Mouse (Mus musculus) kidney, embryonic 14.5 days (tissue): ENCODE results near the gene Atp10a. TPM values are rescaled to one million over a fixed set of nuclear protein-coding genes. Genes with fewer than 3 reads are reported as not detected.

Experiments
- ATAC-seq: fragments of 200-750 bp; cut with Nextera tagmentation; 2 replicates; pipeline ENCODE4 v1.8.0; 2017; ENCODE audit warnings: moderate number of reproducible peaks, mild to moderate bottlenecking, moderate TSS enrichment, moderate library complexity; ENCODE audit not compliant: low FRiP score, low TSS enrichment
- H3K27ac ChIP-seq: fragments of 300-500 bp; sonication (generic); 2 replicates; pipeline ENCODE4 v1.5.1; 2014; ENCODE audit warnings: low read depth, mild to moderate bottlenecking, low read length, moderate library complexity, mixed read lengths
- H3K27me3 ChIP-seq: fragments of 300-500 bp; sonication (generic); 2 replicates; pipeline ENCODE4 v1.6.1; 2014; ENCODE audit warnings: mild to moderate bottlenecking, low read length; ENCODE audit not compliant: control insufficient read depth, insufficient read depth
- H3K36me3 ChIP-seq: fragments of 300-500 bp; sonication (generic); 2 replicates; pipeline ENCODE4 v1.6.1; 2014; ENCODE audit warnings: low read length, mixed read lengths; ENCODE audit not compliant: control insufficient read depth, insufficient read depth
- H3K4me1 ChIP-seq: fragments of 300-500 bp; sonication (generic); 2 replicates; pipeline ENCODE4 v1.6.1; 2014; ENCODE audit warnings: low read length, mixed read lengths; ENCODE audit not compliant: control insufficient read depth, insufficient read depth
- H3K4me2 ChIP-seq: fragments of 300-500 bp; sonication (generic); replicated peaks from 2 replicates; pipeline ENCODE4 v1.6.1; 2014; ENCODE audit warnings: low read depth, mild to moderate bottlenecking, low read length
- H3K4me3 ChIP-seq: fragments of 300-500 bp; sonication (generic); 2 replicates; pipeline ENCODE4 v1.5.1; 2014; ENCODE audit warnings: mild to moderate bottlenecking, low read length
- H3K9ac ChIP-seq: fragments of 300-500 bp; sonication (generic); 2 replicates; pipeline ENCODE4 v1.6.1; 2014; ENCODE audit warnings: low read depth, mild to moderate bottlenecking, low read length, moderate library complexity
- H3K9me3 ChIP-seq: fragments of 300-500 bp; sonication (generic); 2 replicates; pipeline ENCODE4 v1.6.1; 2016; ENCODE audit warnings: low read length; ENCODE audit not compliant: control insufficient read depth
- WGBS: fragments of 180-500 bp; shearing (Covaris S2); extraction: QIAGEN DNeasy Blood & Tissue Kit; methylation state at CpG from one replicate; pipeline ENCODE4 v1.1.7; 2014; 5-methylcytosine and 5-hydroxymethylcytosine counted together
- polyA plus RNA-seq: library from polyadenylated mRNA; unstranded; fragments of >200 nt; fragmentation: Nextera tagmentation; extraction: Ambion mirVana; gene quantifications from 2 replicates; pipeline ENCODE4 v1.2.1, GENCODE M21; 2014

Atp10a gene
- polyA plus RNA-seq, 1 experiment from 2014 or later = 4.6 TPM

DNA sequence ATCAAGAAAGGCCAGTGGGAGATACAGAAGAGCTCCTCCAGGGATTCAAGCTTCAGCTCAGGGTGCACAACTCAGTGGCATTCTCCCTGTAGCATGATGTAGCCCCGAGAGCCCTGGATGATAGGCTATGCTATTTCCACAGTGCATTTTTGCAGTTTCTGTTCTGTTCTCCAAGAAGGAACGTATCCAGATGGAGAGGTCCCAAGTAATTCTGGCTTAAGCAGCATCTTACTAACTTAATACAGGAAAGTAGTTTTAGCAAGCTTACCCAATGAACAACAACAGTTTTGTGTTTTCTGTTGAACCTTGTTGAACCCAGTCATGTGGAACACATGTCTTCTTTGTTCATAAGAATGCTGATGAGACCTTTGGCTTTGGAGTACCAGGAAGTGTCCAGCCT lies 62.6 kb downstream of the Atp10a start:
- no peaks in the 10 kb centered on the region for H3K36me3 ChIP-seq
- no peak for ATAC-seq
- H3K9me3 ChIP-seq = no peaks in the 10 kb centered on the region
- WGBS = 90% methylated on average over 2 of the region's 2 CpGs
- H3K9ac ChIP-seq = no peak overlapping the region
- H3K27me3 ChIP-seq = no peaks in the 10 kb centered on the region
- no peak overlapping the region for H3K4me2 ChIP-seq
- no peak overlapping the region for H3K27ac ChIP-seq
- H3K4me3 ChIP-seq = no peak overlapping the region
- H3K4me1 ChIP-seq = 0 out of 2 replicates have a peak, but pooled peaks cover 4% of the 10 kb centered on the region

DNA sequence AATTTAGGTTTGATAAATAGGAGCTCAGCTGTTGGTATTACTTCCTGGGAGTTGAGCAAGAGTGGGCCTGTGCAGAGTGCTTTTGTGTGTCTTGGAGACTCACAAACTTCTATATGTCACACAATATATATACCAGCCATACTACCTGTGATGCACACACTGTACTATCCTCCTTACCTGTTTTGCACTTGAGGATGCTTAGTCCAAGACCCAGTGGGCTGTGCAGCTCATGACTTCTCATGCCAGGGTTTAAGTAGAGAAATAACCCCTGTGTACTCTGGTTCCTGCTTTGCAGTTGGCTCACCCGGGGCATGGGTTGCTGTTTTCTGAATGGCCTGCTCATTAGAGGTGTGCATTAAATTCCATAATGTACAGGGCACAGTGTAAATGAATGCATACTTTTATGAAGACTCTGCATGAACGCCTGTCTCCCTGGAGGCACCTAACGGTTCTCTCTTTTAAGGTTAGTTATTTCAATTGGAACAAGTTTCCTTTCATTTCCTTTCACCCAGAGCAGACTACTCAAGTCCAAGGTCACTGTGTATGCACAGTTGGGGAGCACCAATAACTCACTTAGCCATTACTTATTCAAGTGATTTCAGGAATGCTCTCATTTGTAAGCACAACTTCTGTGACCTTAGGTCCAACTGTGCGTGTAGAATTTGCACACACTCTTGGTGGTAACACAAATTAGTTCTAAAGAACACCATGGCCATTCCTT lies 63.4 kb downstream of the Atp10a start:
- no peak for ATAC-seq
- no peak overlapping the region for H3K4me2 ChIP-seq
- no peaks in the 10 kb centered on the region for H3K9me3 ChIP-seq
- no peak overlapping the region for H3K27ac ChIP-seq
- no peaks in the 10 kb centered on the region for H3K27me3 ChIP-seq
- H3K4me3 ChIP-seq = no peak overlapping the region
- 70% methylated on average over 4 of the region's 4 CpGs for WGBS
- H3K36me3 ChIP-seq = no peaks in the 10 kb centered on the region
- H3K4me1 ChIP-seq = 0 out of 2 replicates have a peak, but pooled peaks cover 4% of the 10 kb centered on the region
- no peak overlapping the region for H3K9ac ChIP-seq

DNA sequence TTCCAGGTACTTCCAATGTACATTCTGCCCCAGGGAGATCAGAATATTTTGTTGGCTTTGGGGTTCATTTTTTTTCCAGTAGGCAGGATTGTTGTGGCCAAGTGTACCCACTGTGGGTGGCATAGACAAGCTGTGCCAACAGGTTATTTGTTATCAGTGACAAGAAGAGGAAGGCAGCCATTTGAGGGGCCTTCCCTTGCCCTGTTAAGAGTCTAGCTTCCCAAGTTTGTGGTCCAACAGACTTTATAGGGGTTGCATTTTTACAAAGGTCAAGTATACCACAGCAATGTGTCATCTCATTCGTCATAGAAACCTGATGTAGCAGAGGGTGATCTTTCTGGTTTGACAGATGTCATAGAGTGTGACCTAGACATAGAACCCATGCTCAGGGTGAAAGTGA lies 66.3 kb downstream of the Atp10a start:
- WGBS = 94% methylated on average over 1 of the region's 1 CpGs
- no peak overlapping the region for H3K27ac ChIP-seq
- H3K36me3 ChIP-seq = no peaks in the 10 kb centered on the region

GRCm38 (mm10) chr7:58730201-58730600 lies 74.2 kb downstream of the Atp10a start:
- no peak overlapping the region for H3K27ac ChIP-seq
- no peak overlapping the region for H3K4me2 ChIP-seq
- H3K4me3 ChIP-seq = no peak overlapping the region
- H3K27me3 ChIP-seq = no peaks in the 10 kb centered on the region
- 16% methylated on average over 8 of the region's 8 CpGs for WGBS
- H3K9ac ChIP-seq = no peak overlapping the region
- no peaks in the 10 kb centered on the region for H3K36me3 ChIP-seq
- H3K4me1 ChIP-seq = peaks cover 5% of the 10 kb centered on the region; the same call in 1 of the 2 replicates
- H3K9me3 ChIP-seq = no peaks in the 10 kb centered on the region
- peak; percentile 65; the same call in 1 of the 2 replicates for ATAC-seq

More for the DNA sequence above, 66.3 kb downstream of the Atp10a start:
- 0 out of 2 replicates have a peak, but pooled peaks cover 4% of the 10 kb centered on the region for H3K4me1 ChIP-seq
- no peaks in the 10 kb centered on the region for H3K9me3 ChIP-seq
- H3K4me3 ChIP-seq = no peak overlapping the region
- H3K27me3 ChIP-seq = no peaks in the 10 kb centered on the region
- ATAC-seq = no peak
- no peak overlapping the region for H3K4me2 ChIP-seq
- H3K9ac ChIP-seq = no peak overlapping the region

DNA sequence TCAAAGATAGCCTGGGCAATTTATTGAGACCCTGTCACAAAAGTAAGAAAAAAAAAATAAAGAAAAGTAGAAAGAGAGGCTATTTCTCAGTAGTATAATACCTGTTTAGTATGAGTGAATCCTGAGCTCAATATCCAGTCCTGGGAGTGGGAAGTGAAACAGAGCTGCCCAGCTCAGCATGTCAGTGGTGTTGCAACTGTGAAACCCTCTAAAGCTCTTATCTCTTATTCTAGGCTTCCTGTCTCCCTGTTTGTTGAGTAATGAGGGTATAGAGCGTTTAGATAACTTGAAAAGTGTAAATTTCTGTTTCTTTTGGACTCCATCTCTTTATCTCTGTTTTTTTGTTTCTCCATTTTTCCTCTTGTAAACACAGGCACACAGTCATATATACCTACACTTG lies 74.9 kb downstream of the Atp10a start:
- WGBS = 59% methylated on average over 1 of the region's 1 CpGs
- H3K9me3 ChIP-seq = no peaks in the 10 kb centered on the region
- no peak overlapping the region for H3K4me2 ChIP-seq
- H3K4me3 ChIP-seq = no peak overlapping the region
- no peak for ATAC-seq
- no peak overlapping the region for H3K27ac ChIP-seq
- peaks cover 5% of the 10 kb centered on the region; the same call in 1 of the 2 replicates for H3K4me1 ChIP-seq
- no peaks in the 10 kb centered on the region for H3K36me3 ChIP-seq
- H3K9ac ChIP-seq = no peak overlapping the region
- H3K27me3 ChIP-seq = no peaks in the 10 kb centered on the region

DNA sequence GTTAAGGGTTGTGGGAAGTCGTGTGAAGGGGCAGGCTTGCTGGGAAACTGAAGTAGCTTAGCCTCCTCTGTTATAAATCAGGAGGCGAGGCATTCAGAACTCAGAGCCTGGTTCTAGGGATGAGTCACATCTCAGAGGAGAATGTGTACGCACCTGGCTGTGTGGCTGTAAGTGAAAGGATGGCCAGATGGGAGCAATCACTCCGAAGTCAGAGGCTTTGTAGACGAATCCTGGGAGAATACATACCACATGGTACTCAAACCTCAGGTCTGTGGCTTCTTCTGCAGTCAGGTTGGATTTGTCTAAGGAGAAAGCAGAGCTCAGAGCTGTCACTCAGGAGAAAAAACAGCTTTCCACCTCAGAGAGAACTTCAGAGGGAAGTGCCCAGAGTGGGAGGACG lies 76.4 kb downstream of the Atp10a start:
- no peaks in the 10 kb centered on the region for H3K27me3 ChIP-seq
- H3K9me3 ChIP-seq = no peaks in the 10 kb centered on the region
- 25% methylated on average over 6 of the region's 6 CpGs for WGBS
- ATAC-seq = no peak
- peaks cover 5% of the 10 kb centered on the region; the same call in 1 of the 2 replicates for H3K4me1 ChIP-seq
- H3K4me3 ChIP-seq = no peak overlapping the region
- H3K9ac ChIP-seq = no peak overlapping the region
- H3K36me3 ChIP-seq = no peaks in the 10 kb centered on the region
- no peak overlapping the region for H3K4me2 ChIP-seq
- H3K27ac ChIP-seq = 0 out of 2 replicates have a peak overlapping the region, but pooled peaks have one; percentile 17

DNA sequence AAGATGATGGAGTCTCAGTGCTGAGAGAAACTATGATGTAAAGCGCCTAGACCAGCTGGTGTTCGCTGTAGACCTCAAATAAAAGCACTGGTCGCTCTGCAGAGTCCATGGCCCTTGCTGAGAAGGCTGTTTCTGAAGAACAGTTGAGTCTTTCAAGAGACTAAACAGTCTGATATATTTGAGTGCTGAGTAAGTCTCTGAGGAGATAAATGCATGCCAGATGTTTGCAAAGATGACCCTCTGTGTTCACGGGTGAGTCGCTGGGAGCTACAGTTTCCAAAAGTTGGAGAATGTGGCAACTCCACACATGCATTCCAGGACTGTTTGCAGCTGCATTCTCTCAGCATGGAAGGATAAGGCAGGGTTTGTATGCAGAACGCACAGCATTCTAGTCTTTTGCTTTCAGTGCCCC lies 77.5 kb downstream of the Atp10a start:
- no peak overlapping the region for H3K27ac ChIP-seq
- H3K4me2 ChIP-seq = no peak overlapping the region
- peaks cover 5% of the 10 kb centered on the region; the same call in 1 of the 2 replicates for H3K4me1 ChIP-seq
- 54% methylated on average over 6 of the region's 6 CpGs for WGBS
- ATAC-seq = no peak
- no peak overlapping the region for H3K9ac ChIP-seq
- no peaks in the 10 kb centered on the region for H3K27me3 ChIP-seq
- no peaks in the 10 kb centered on the region for H3K36me3 ChIP-seq
- no peak overlapping the region for H3K4me3 ChIP-seq
- no peaks in the 10 kb centered on the region for H3K9me3 ChIP-seq

DNA sequence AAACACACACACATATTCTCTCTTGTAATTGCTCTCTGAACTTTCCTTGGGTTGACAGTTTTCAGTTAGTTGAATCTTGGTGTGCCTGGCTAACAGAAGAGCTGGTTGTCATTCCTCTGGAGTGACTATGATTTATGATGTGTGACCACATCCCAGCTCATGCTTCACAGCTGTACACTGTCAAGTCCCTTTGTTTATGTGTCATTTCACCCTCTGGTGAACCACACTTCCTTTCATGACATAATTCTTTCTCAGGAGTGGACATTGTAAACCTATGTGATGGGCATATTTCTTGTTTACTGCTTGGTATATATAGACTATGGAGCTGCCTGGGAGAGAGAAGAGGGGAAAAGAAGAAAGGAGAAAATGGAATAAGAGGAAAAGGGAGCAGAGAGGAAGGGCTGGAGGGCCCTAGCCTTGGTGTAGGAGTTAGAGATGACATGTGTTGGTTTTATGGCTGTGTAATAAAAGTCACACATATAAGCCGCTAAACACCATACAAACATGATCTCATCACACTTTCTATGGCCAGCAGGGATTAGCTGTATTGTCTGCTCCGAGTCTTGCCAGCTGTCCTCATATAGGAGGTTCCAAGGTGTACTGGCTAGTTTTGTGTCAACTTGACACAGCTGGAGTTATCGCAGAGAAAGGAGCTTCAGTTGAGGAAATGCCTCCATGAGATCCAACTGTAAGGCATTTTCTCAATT lies 81.0 kb downstream of the Atp10a start:
- WGBS = 19% methylated on average over 3 of the region's 3 CpGs
- ATAC-seq = peak; percentile 95
- Histone ChIP-seq H3K27me3 (no peaks in the 10 kb centered on the region), H3K9me3 (no peaks in the 10 kb centered on the region), H3K36me3 (no peaks in the 10 kb centered on the region), H3K27ac (no peak overlapping the region; the same call in 1 of the 2 replicates), H3K9ac (no peak overlapping the region), H3K4me1 (peaks cover 5% of the 10 kb centered on the region; the same call in 1 of the 2 replicates), H3K4me3 (no peak overlapping the region), H3K4me2 (no peak overlapping the region)

GRCm38 (mm10) chr7:58740196-58740595 lies 84.2 kb downstream of the Atp10a start:
- H3K9me3 ChIP-seq = no peaks in the 10 kb centered on the region
- no peak overlapping the region for H3K9ac ChIP-seq
- no peak overlapping the region for H3K4me3 ChIP-seq
- H3K4me2 ChIP-seq = no peak overlapping the region
- H3K27me3 ChIP-seq = no peaks in the 10 kb centered on the region
- WGBS = 93% methylated on average over 13 of the region's 13 CpGs
- no peak for ATAC-seq
- no peaks in the 10 kb centered on the region for H3K4me1 ChIP-seq
- no peaks in the 10 kb centered on the region for H3K36me3 ChIP-seq
- no peak overlapping the region for H3K27ac ChIP-seq
